Mouse (Mus musculus) splenic B cell, adult 2 months (primary cell): ENCODE results near the gene Sumo1.

ENCODE experiments used
- DNase-seq: peaks from one replicate; pipeline ENCODE4 v3.0.0-alpha.2; 2011; ENCODE audit warnings: low read depth, low spot score
- H3K27me3 ChIP-seq: 2 replicates; pipeline ENCODE4 v1.6.1; 2012; ENCODE audit warnings: mild to moderate bottlenecking, low read length, moderate library complexity, mixed read lengths; ENCODE audit not compliant: control insufficient read depth, poor library complexity, insufficient read depth, severe bottlenecking
- H3K36me3 ChIP-seq: 2 replicates; pipeline ENCODE4 v1.6.1; 2012; ENCODE audit warnings: mild to moderate bottlenecking, low read length, moderate library complexity, mixed read lengths; ENCODE audit not compliant: control insufficient read depth, poor library complexity, insufficient read depth, severe bottlenecking

Sumo1 gene

DNA sequence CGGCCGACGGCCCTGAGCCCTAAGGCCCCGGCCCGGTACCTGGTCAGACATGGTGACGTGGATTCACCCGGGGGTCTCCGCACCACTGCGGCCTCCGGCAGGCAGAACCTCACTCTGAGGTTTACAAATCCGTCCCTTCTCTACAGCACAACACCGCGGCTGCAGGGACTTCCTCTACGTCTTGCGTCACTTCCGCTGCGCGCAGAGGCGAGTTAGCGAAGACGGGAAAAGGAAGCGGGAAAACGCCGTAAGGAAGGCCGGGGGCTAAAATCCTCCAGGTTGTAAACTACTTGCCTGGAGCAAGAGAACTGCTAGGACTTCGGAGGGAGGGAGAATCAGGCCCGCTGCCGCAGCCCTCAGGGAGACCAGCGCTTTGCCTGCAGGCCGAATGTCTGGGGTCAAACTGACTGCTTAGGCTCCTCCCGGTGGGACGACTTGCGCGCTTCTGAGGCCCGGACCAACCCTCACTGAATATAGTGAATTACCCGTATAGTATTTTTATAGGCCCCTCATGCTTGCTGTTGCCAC is at the start of gene Sumo1:
Sumo1 (minus strand) TSS at position 194 of the 528 bp plus-strand sequence.
- DNase-seq, result peak; percentile 86
- Histone ChIP-seq H3K36me3 (no peaks in the 10 kb centered on the region), H3K27me3 (peaks cover 1% of the 10 kb centered on the region; the same call in 1 of the 2 replicates)

DNA sequence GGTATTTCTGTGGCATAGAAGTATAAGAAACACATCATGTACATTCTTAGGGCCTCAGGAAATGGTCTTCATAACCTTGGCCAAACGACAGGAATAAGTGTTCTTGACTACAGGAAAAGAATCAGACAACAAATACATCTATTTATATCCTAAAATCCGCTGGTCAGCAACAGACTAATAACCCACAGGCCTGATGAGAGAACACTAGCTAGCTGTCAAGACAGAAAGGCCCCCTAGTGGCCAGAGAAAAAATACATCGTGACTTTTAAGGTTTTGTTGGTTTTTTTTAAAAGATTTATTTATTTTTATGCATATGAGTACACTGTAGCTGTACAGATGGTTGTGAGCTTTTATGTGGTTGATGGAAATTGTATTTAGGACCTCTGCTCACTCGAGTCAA is 49.3 kb upstream of the Sumo1 start:
- peak; percentile 51 for DNase-seq
- H3K36me3 ChIP-seq, result no peaks in the 10 kb centered on the region

DNA sequence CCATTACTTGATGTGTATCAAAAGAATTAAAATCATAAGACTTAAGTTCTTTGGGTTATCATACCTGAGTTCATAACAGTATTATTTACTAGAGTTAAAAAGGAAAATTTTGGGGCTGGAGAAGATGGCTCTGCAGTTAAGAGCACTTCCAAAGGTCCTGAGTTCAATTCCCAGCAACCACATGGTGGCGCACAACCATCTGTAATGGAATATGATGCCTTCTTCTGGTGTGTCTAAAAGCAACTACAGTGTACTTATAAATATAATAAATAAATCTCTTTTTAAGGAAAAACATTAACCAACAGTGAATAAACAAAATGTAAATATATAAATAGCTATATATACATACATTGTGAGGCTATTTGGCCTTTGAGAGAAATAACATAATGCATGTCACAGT is 31.1 kb upstream of the Sumo1 start:
- H3K27me3 ChIP-seq, result no peaks in the 10 kb centered on the region
- no peak for DNase-seq
- peaks cover 19% of the 10 kb centered on the region for H3K36me3 ChIP-seq

More for the DNA sequence above, 49.3 kb upstream of the Sumo1 start:
- no peaks in the 10 kb centered on the region for H3K27me3 ChIP-seq

DNA sequence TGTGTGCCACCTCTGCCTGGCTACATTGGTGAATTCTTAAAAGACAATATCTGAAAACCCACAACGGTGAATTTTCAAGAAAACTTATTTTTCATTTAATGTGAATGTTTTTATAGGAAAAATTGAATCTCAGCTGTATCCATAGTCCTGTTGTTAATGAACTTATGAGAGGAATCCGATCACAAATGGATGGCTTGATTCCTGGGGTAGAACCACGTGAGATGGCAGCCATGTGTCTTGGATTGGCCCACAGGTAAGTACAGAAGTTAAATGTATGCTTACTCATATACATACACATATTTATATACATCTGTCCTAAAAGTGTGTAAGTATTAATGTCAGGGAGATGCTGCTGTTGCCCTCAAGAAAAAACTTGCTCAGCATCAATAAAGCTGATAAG is 27.6 kb upstream of the Sumo1 start:
- no peak for DNase-seq
- H3K36me3 ChIP-seq, result peaks cover 19% of the 10 kb centered on the region
- no peaks in the 10 kb centered on the region for H3K27me3 ChIP-seq

DNA sequence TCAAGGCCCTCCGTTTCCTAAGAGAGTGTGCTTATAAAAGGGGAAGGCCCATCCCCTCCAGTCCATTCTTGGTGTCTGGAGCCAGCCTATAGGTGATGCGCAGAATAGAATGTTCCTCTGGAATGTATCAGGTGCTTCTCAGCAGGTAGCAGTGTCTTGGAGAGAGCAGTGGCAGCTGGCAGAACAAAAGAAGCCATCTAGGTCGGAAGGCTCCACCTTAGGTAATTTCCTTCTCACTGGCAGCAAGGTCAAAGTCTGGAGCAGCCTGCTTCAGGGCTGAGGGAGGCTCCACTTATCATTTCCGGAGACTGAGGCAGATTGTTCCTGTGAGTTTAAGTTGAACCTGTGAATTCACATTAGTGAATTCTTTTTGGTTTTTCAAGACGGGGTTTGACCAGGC is 27.1 kb upstream of the Sumo1 start:
- H3K36me3 ChIP-seq, result peaks cover 19% of the 10 kb centered on the region
- no peak for DNase-seq
- H3K27me3 ChIP-seq, result no peaks in the 10 kb centered on the region

DNA sequence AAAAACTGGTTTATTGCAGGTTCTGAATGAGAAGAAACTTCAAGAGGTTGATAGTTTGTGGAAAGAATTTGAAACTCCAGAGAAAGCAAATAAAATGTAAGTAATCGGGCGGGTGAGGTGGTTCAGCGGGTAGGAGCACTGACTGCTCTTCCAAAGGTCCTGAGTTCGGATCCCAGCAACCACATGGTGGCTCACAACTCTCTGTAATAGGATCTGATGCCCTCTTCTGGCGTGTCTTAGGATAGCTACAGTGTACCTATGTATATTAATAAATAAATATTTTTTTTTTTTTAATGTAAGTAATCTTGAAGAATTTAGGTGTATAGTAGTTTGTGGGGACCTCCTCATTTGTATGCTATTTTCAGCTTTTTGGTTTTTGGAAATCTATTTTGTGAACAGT is 19.8 kb upstream of the Sumo1 start:
- H3K27me3 ChIP-seq, result no peaks in the 10 kb centered on the region
- peak; percentile 23 for DNase-seq
- peaks cover 13% of the 10 kb centered on the region; the same call in 1 of the 2 replicates for H3K36me3 ChIP-seq

DNA sequence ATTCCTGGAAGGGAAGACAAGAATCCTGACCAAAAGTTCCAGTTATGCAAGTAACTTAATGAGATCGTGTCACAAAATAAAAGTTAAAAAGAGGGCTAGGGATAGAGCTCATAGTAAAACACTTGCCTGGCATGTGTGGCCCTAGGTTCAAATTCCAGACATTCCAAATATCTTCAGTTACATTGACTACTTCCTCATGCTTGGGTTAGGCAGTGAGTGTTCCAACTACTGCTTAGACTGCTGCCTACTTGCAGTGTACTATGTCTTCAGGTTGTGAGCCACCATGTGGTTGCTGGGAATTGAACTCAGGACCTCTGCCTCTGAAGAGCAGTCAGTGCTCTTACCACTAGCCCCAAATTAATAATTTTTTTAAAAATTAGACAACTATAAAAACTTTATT is 16.9 kb upstream of the Sumo1 start:
- H3K27me3 ChIP-seq, result no peaks in the 10 kb centered on the region
- no peak for DNase-seq
- H3K36me3 ChIP-seq, result peaks cover 6% of the 10 kb centered on the region; the same call in 1 of the 2 replicates

DNA sequence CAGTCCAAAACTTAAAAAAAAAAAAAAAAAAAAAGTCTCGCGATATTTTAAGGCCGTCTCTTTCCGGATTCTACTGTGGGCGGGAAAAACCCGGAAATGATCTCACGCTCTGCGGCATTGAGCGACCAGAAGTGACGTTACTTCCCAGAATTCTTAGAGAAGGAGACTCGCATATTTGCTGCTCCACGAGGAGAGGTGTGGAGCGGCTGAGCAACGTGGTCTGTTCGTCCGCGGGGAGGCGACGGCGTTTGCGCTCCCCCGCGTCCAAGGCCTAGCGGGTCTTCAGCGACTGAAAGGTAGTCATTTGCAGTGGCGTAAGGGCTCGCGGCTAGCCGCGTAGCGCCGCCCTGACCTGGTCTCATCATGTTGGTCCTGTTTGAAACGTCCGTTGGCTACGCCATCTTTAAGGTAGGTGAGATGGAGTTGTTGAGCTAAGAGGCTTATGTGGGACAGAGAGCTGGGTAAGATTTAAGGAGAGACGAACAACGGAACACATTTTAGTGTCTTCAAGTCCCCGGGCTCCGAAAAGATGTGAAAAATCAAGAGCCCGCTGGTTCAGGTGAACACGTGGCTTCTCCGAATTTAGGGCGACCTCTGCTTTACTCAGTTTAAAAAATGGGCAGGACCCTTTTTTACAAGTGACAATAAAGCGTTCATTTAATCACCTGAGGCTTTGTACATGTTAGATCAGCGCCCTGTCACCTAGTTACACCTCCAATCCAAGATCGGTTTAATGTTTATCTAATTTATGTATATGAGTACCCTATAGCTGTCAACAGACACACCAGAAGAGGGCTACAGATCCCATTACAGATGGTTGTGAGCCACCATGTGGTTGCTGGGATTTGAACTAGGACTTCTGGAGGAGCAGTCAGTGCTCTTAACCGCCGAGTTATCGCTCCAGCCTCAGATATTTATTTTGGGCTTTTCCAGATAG is 14.5 kb upstream of the Sumo1 start, which contains the start of gene Nop58:
Nop58 (plus strand) TSS at position 153 of the 937 bp plus-strand sequence.
- Histone ChIP-seq H3K27me3 (no peaks in the 10 kb centered on the region), H3K36me3 (no peaks in the 10 kb centered on the region)

DNA sequence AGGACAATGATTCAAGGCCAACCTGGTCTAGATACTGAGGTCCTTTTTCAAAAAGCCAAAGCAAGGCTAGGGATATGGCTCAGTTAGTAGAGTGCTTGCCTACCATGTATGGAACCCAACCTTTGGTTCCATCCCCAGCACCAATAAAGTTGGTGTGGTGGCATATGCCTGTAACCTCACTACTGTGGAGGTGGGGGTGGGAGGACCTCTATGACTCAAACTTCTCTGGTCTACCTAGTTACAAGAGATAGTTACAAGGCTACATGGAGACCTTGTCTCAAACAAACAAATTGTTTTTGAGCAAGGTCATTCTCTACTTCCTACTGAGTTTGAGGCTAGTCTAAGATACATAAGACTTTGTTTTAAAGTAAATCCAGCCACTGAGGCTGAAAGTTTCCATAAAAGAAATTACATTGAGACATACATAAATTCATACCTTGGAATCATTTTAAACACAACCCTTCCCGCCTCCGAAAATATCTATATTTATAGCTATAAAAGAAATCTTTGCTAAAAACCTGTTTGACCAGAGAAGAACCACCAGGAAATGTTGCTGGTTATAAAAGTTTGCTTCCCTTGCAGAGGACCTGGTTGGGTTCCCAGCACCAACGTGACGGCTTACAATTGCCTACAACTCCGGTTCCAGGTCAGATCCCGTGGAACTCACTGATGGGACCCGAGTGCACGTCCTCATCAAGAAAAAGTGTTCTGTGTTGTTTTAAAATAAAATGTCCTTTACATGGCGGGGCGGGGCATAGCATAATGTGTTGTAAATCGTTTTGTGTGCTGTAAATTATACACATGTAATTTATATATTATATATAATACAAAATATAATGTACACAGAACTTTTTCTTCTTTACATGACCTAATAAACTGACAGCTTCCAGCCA is 13.5 kb upstream of the Sumo1 start:
- H3K36me3 ChIP-seq, result no peaks in the 10 kb centered on the region
- peak; percentile 7 for DNase-seq

More for the DNA sequence above, 14.5 kb upstream of the Sumo1 start, which contains the start of gene Nop58:
- peak; percentile 97 for DNase-seq

DNA sequence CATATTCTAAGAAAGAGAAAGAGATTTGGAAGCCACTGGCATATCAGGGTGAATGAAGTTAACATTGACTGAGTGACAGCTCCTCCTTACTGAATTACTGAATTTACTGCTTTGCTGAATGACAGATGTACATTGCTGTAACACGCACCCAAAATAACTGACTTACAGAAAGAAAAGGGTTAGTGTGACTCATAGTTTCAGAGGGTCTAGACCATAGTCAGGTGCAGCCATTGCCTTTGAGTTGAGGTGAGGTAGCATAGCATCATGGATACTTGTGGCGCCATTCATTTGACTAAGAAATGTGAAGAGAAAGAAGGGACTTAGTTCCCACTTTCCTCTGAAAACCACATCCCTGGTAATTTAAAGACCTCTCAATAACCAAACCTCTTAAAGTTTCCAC is 3.0 kb upstream of the Sumo1 start:
- Histone ChIP-seq H3K36me3 (no peaks in the 10 kb centered on the region), H3K27me3 (peaks cover 1% of the 10 kb centered on the region; the same call in 1 of the 2 replicates)
- DNase-seq, result no peak

More for the DNA sequence above, 13.5 kb upstream of the Sumo1 start:
- no peaks in the 10 kb centered on the region for H3K27me3 ChIP-seq

DNA sequence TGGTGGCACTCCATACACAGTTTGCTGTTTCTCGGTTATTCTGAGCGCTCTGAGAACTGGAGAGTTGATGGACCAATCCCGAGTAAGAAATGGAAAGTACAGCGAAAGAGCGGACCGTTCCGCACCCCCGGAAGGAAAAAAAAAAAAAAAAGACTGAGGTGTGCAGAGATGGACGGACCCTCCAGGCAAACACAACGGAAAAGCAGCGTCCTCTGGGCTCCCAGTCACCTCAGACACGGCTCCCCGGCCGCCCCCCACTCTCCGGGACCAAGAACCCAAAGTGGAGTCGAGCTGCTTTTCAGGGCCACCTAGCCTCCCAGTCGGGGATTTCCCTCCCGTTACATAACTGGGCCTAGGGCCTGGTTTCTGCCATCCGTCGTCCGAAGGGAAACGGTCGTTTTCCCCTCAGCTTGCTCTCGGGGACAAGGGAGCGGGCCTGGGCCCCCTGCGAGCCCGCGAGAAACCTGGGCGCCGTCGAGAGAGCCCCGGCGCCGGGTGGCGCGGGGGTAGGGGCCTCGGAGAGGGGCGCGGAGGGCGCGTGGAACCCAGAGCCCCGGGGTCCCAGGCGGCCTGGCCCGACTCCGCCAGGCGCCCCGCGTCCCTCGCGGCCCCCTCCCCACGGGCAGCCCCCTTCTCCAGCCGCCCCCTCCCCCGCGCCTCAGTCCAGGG is 538 bp downstream of the Sumo1 start:
- H3K36me3 ChIP-seq, result no peaks in the 10 kb centered on the region
- H3K27me3 ChIP-seq, result peaks cover 1% of the 10 kb centered on the region; the same call in 1 of the 2 replicates
- DNase-seq, result peak; percentile 51

DNA sequence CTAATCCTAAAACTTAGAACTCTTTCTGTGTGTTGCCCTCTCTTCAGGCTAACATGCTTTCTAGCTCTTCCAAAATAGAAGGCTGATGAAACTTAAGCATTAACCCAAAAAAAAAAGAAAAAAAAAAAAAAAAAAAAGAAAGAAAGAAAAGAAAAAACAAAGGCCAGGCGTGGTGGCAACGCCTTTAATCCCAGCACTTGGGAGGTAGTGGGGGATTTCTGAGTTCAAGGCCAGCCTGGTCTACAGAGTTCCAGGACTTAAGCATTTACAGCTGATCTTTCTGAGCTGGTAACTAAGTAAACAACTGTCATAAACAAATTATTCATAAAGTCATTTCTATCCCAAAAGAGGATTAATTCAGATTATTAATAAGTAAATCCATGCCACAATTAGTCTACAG is 1.8 kb downstream of the Sumo1 start:
- DNase-seq, result no peak
- Histone ChIP-seq H3K36me3 (no peaks in the 10 kb centered on the region), H3K27me3 (peaks cover 1% of the 10 kb centered on the region; the same call in 1 of the 2 replicates)

DNA sequence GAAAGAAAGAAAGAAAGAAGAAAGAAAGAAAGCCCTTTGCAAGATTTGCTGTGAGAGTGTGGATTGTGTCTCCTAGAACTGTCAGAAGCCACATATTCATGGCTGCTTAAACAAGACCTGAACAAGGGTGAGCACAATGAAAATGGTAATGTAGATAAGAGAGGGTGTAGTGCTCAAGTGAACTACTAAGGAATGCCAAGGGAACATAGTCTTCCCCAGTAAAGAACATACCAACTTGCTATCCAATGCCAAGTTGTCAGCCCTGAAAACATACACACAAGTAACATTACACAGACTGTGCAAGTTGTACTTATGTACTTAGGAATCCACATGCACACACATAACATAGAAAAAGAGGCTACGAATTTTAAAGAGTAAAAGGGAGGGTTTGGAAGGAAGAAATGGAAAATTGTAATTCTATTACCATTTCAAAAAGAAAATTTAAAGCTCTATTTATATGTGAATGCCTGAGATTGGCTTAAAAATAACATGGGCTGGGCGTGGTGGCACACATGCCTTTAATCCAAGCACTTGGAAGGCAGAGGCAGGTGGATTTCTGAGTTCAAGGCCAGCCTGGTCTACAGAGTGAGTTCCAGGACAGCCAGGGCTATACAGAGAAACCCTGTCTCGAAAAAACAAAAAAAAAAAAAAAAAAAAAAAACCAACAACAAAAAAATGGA is 7.0 kb downstream of the Sumo1 start:
- H3K36me3 ChIP-seq, result no peaks in the 10 kb centered on the region
- no peaks in the 10 kb centered on the region for H3K27me3 ChIP-seq
- no peak for DNase-seq
